Mouse (Mus musculus): Measurements from ENCODE around the gene Iars2. TPM values are rescaled to one million over a fixed set of nuclear protein-coding genes. Genes with fewer than 3 reads are reported as not detected.

The Iars2 gene
- total RNA-seq, 2 experiments from 2014 or later = 20.7 to 27.6 TPM

Other genes starting within 250 kb of the Iars2 start
- 20.0 and 20.6 TPM in 2 replicates for gene Rab3gap2, start 125.3 kb downstream of the Iars2 start, total RNA-seq (2015)
- 25.7 and 29.1 TPM in 2 replicates for gene Rab3gap2, start 125.3 kb downstream of the Iars2 start, total RNA-seq (2017)
- 8.4 and 9.8 TPM in 2 replicates for gene Bpnt1, start 2.8 kb upstream of the Iars2 start, total RNA-seq (2015)
- gene Bpnt1, start 2.8 kb upstream of the Iars2 start, total RNA-seq (2017) = 19.4 and 29.0 TPM in 2 replicates
- gene Eprs, start 33.6 kb upstream of the Iars2 start, total RNA-seq (2015) = 31.7 and 33.6 TPM in 2 replicates
- 68.0 and 69.3 TPM in 2 replicates for gene Eprs, start 33.6 kb upstream of the Iars2 start, total RNA-seq (2017)
- gene Slc30a10, start 125.5 kb upstream of the Iars2 start, total RNA-seq (2015) = 0.07 and 0.09 TPM in 2 replicates
- gene Slc30a10, start 125.5 kb upstream of the Iars2 start, total RNA-seq (2017) = 0.07 and 0.16 TPM in 2 replicates